ENCODE assay signal across 9 mouse cellular contexts in the genomic region with DNA sequence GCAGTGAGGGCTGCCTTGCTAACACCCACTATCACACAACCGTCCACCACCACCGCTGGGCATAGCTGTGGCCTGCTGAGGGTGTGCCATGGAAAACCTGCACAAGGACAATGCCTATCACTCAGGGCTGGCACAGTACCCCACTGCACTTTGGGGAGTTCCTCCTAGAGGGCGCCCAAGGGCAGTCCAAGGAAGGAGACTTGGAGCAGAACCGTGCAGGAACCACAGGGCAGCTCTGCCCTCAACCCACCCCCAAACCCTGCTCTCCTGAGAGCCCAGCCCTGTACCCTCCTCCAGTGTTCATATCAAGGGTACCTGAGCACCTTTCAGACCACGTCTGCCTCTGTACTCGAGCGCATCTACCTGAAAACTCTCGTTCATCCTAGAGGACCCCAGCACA. TPM values are rescaled to one million over a fixed set of nuclear protein-coding genes. Genes with fewer than 3 reads are reported as not detected.
DNase-seq lines count a peak whose midpoint lies in the region; ATAC-seq lines count a peak whose summit lies in the region.
"Had no signal": no experiment of that assay in that cellular context is flagged by ENCODE, and none has a peak within 500 bp of the region (broad histone marks: within the 10 kb centered on the region; RNA-seq: fewer than 3 reads in every experiment).

No protein-coding gene starts in this region.

- no peak overlapping the region for H3K4me2 ChIP-seq in kidney, embryonic 15.5 days
- H3K4me2 ChIP-seq: limb, embryonic 15.5 days had no signal

- H3K4me3 ChIP-seq in kidney, embryonic 15.5 days (replicated peaks): no peak overlapping the region
- H3K4me3 ChIP-seq: limb, embryonic 15.5 days had no signal

- no peaks in the 10 kb centered on the region for H3K36me3 ChIP-seq in kidney, embryonic 15.5 days
- H3K36me3 ChIP-seq: limb, embryonic 15.5 days had no signal

- H3K9me3 ChIP-seq in kidney, embryonic 15.5 days (replicated peaks): no peaks in the 10 kb centered on the region
- H3K9me3 ChIP-seq: limb, embryonic 15.5 days had no signal

- no peaks in the 10 kb centered on the region for H3K4me1 ChIP-seq in kidney, embryonic 15.5 days
- H3K4me1 ChIP-seq: limb, embryonic 15.5 days had no signal

- no peak overlapping the region for H3K27ac ChIP-seq in kidney, embryonic 15.5 days
- H3K27ac ChIP-seq: limb, embryonic 15.5 days had no signal

- no peak for ATAC-seq in kidney, embryonic 15.5 days (replicated peaks; ENCODE audit: low FRiP score)
- ATAC-seq in hematopoietic stem cell, adult 5-6 weeks (replicated peaks in 1 of 2; ENCODE audit: insufficient read depth in 1 of 2, low FRiP score in 2 of 2, low TSS enrichment in 1 of 2, low read depth in 1 of 2, poor library complexity in 2 of 2, severe bottlenecking in 2 of 2): peak; percentile 60 to 65; a peak in 3 of 4 replicates

- peak; percentile 33 for DNase-seq in kidney, adult 11 months
- DNase-seq in adrenal gland, adult 2 months: peak; percentile 70
- DNase-seq in embryo, embryonic 10 days (ENCODE audit: low spot score): peak; percentile 36
- DNase-seq in layer of hippocampus, adult 9-10 months (ENCODE audit: low spot score): peak; percentile 51
- peak; percentile 31 to 51 for DNase-seq in lung, postnatal 4 days
- peak; percentile 83 for DNase-seq in testis, postnatal 10 days (ENCODE audit: low spot score)

- H3K9ac ChIP-seq in kidney, embryonic 15.5 days: no peak overlapping the region
- H3K9ac ChIP-seq: limb, embryonic 15.5 days had no signal

- H3K27me3 ChIP-seq in kidney, embryonic 15.5 days: no peaks in the 10 kb centered on the region
- H3K27me3 ChIP-seq: limb, embryonic 15.5 days had no signal

- WGBS in kidney, embryonic 15.5 days: 45% methylated on average over 8 of the region's 8 CpGs

RNA-seq across cellular contexts. Expression of a gene that starts 11.9 kb away (rescaled TPM):
- 10.3 and 10.5 TPM in 2 replicates for polyA plus RNA-seq in kidney, embryonic 15.5 days (2015; fragmentation: Nextera tagmentation; extraction: Ambion mirVana)
- total RNA-seq in adrenal gland, adult 2 months (2021): 10 to 100 TPM in 1 of 2 experiments, 1 to 10 TPM in 1; 5.5 to 10.6 TPM
- 7.1 and 9.0 TPM in 2 replicates for polyA plus RNA-seq in adrenal gland, adult 2 months (2012; rRNA removed)
- 0.13 TPM in 1 of 2 replicates, not detected in the other for total RNA-seq in hematopoietic stem cell, adult 5-6 weeks (2017)

Comparison
In these comparisons a context has a peak if more than half of its experiments do, and no peak if none do; other contexts are left out.
1. DNase-seq: peak in every context shown above with its lines; median percentile 83 in testis, postnatal 10 days; 70 in adrenal gland, adult 2 months; 51 in layer of hippocampus, adult 9-10 months; 41 in lung, postnatal 4 days; 36 in embryo, embryonic 10 days; 33 in kidney, adult 11 months.